Mouse (Mus musculus) adrenal gland, adult (tissue): ENCODE measurements at regions not wholly inside any gene's neighbourhood (a gene's known extent, or its start where the extent isn't known, plus 50 kb on each side); places are given as distances from the start of the nearest gene placed in this dataset.

Experiments
- DNase-seq, 2 experiments: peaks; one replicate each; pipeline ENCODE4 v3.0.0; 2022 to 2023; ENCODE audit warnings: low spot score in 1 of 2; ENCODE audit not compliant: inconsistent age in 2 of 2

DNA sequence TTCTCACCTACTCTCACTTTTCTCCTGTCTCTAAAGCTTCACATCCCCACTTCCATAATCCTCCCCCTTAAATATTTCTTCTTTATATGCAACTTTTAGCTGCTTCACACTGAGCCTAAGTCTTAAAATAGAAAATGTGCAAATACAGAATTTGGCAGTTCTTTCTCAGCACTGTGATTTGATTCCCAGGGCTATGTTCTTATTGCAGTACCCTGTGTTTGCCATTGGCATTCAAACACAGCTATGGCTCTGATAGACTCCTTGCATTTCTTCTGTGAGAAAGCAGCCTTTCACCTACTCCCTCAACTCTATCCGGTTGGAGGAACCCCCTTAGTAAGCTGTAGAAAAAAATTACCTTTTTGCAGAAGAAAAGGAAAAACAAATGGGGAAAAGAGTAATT is 192.6 kb upstream of the Cldn34d start:
- DNase-seq, result no peak

DNA sequence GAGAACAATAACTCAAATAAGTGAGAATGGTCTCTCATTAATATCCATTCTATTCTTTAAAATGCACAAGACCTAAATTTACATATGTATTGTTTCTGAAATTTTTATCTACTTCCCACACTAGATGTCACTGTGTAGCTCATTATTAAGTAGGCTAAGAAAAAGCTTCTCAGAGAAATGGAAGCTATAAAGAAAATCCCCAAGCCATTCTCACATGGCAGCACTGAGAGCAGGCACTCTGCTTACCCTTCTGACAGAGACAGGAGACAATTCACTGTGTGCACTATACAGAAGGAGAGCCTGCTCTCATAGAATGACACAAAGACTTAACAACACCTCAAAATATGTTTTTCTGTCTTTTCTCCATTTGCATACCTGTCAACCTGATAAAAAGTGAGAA is 187.9 kb upstream of the Cldn34d start:
- peak in 1 of 2 experiments; percentile 31 for DNase-seq

DNA sequence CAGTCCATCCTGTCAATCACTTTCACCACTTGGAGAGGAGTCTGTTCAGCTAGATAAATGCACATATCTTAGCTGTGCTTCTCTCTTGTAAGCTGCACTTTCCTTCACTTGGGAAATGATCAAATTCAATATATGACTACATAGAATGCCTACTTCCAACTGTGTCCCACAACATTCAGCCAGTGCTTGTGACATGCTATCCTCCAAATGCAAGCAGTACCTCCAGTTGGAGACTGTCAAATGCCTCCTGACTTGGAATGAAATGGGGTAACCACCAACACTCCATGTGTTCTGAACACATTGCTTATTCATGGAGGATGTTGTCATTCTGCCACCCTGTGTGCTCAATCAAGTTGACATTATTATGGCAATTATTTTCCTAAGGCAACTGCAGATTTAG is 177.3 kb upstream of the Cldn34d start:
- DNase-seq, result no peak
